Mouse (Mus musculus) midbrain, embryonic 13.5 days (tissue): ENCODE data around the gene Bbs9. TPM values are rescaled to one million over a fixed set of nuclear protein-coding genes. Genes with fewer than 3 reads are reported as not detected.

Source experiments
- ATAC-seq: fragments of 200-750 bp; cut with Nextera tagmentation; 2 replicates; pipeline ENCODE4 v1.8.0; 2017; ENCODE audit warnings: mild to moderate bottlenecking, moderate TSS enrichment, moderate library complexity
- H3K27ac ChIP-seq: fragments of 300-500 bp; sonication (generic); 2 replicates; pipeline ENCODE4 v1.5.1; 2015; ENCODE audit warnings: inconsistent platforms, mild to moderate bottlenecking, moderate library complexity
- H3K27me3 ChIP-seq: fragments of 300-500 bp; sonication (generic); 2 replicates; pipeline ENCODE4 v1.6.1; 2015; ENCODE audit warnings: mild to moderate bottlenecking, inconsistent platforms
- H3K36me3 ChIP-seq: fragments of 300-500 bp; sonication (generic); 2 replicates; pipeline ENCODE4 v1.6.1; 2015; ENCODE audit warnings: mild to moderate bottlenecking, inconsistent platforms
- H3K4me1 ChIP-seq: fragments of 300-500 bp; sonication (generic); replicated peaks from 2 replicates; pipeline ENCODE4 v1.6.1; 2015; ENCODE audit warnings: inconsistent platforms
- H3K4me2 ChIP-seq: fragments of 300-500 bp; sonication (generic); replicated peaks from 2 replicates; pipeline ENCODE4 v1.6.1; 2015; ENCODE audit warnings: moderate library complexity, mild to moderate bottlenecking, inconsistent platforms
- H3K4me3 ChIP-seq: fragments of 300-500 bp; sonication (generic); replicated peaks from 2 replicates; pipeline ENCODE4 v1.5.1; 2015; ENCODE audit warnings: mild to moderate bottlenecking, inconsistent platforms
- H3K9ac ChIP-seq: fragments of 300-500 bp; sonication (generic); replicated peaks from 2 replicates; pipeline ENCODE4 v1.6.1; 2015; ENCODE audit warnings: mild to moderate bottlenecking, inconsistent platforms
- H3K9me3 ChIP-seq: fragments of 300-500 bp; sonication (generic); 2 replicates; pipeline ENCODE4 v1.6.1; 2016; ENCODE audit warnings: mild to moderate bottlenecking, inconsistent platforms
- WGBS: fragments of 180-500 bp; shearing (Covaris S2); methylation state at CpG from one replicate; pipeline ENCODE4 v1.1.7; 2015; 5-methylcytosine and 5-hydroxymethylcytosine counted together
- polyA plus RNA-seq: library from polyadenylated mRNA; unstranded; fragments of >200 nt; fragmentation: Nextera tagmentation; extraction: Ambion mirVana; gene quantifications from 2 replicates; pipeline ENCODE4 v1.2.1, GENCODE M21; 2015

Bbs9 gene
- polyA plus RNA-seq, 1 experiment from 2014 or later: 22.5 TPM

DNA sequence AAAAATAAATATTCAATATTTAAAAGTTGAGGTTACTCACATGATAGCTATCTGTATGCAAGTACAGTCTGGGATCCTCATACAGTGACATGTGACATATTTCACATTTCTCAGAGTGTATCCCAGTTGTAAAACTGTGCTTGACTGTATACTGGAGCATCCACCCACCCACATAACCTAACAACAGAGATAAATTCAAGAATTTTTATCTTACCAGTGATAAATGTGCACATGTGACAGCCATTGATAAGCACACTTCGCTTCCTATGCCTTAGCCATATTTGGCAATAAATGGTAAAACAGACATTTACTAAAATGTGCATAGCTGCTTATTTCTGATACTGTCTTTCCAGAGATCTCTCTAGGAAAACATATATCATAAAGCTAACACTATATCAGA, 330.5 kb downstream of the Bbs9 start:
- Histone ChIP-seq H3K9ac (no peak overlapping the region), H3K27ac (no peak overlapping the region), H3K36me3 (no peaks in the 10 kb centered on the region), H3K4me3 (no peak overlapping the region), H3K9me3 (no peaks in the 10 kb centered on the region), H3K27me3 (no peaks in the 10 kb centered on the region), H3K4me2 (no peak overlapping the region), H3K4me1 (no peaks in the 10 kb centered on the region)
- ATAC-seq: no peak
- 84% methylated on average over 1 of the region's 1 CpGs for WGBS

DNA sequence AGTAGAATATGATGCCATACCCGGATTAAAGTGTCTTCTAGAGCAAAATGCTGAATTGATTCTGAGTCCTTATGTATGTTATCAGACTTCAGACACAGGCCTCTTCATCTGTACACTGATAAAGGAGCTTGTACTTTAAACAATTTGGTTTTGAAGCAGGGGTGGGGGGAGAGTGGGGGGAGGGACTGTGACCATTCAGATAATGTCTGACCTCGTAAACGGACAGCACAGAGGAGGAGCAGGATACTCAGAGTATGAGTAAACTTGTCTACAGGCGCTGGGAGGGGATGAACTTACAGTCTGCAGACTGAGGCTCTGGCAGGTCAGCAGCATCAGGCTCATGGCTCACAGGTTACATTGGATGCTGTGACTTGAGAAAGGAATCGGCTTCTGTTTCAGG, 331.0 kb downstream of the Bbs9 start:
- 81% methylated on average over 5 of the region's 5 CpGs for WGBS
- H3K36me3 ChIP-seq: no peaks in the 10 kb centered on the region
- no peak overlapping the region for H3K9ac ChIP-seq
- no peak for ATAC-seq
- no peaks in the 10 kb centered on the region for H3K9me3 ChIP-seq
- H3K4me2 ChIP-seq: no peak overlapping the region
- H3K27ac ChIP-seq: no peak overlapping the region
- no peaks in the 10 kb centered on the region for H3K27me3 ChIP-seq
- H3K4me3 ChIP-seq: no peak overlapping the region
- no peaks in the 10 kb centered on the region for H3K4me1 ChIP-seq

DNA sequence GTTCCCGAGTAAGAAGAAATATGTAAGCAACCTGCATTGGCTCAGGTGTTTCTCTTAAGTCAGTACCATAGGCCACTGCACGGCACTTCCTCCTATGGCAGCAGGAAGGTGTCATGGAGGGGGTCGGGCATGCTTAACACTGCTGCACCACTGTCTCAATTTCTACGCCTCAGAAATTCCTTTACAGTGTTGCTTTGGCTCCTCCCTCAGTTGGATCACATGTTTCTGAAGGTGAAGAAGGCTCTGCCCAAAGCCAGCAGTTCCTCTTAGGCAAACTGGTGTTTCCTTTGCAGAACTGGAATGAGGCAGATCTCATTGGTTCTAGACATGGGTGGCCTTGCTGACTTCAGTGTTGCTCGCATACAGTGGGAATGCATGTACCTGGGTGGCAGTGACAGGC, 332.2 kb downstream of the Bbs9 start:
- H3K4me3 ChIP-seq: no peak overlapping the region
- 88% methylated on average over 5 of the region's 5 CpGs for WGBS
- no peak overlapping the region for H3K9ac ChIP-seq
- H3K36me3 ChIP-seq: no peaks in the 10 kb centered on the region
- no peak for ATAC-seq
- H3K9me3 ChIP-seq: no peaks in the 10 kb centered on the region
- H3K4me1 ChIP-seq: no peaks in the 10 kb centered on the region
- H3K27ac ChIP-seq: no peak overlapping the region
- no peaks in the 10 kb centered on the region for H3K27me3 ChIP-seq
- H3K4me2 ChIP-seq: no peak overlapping the region

DNA sequence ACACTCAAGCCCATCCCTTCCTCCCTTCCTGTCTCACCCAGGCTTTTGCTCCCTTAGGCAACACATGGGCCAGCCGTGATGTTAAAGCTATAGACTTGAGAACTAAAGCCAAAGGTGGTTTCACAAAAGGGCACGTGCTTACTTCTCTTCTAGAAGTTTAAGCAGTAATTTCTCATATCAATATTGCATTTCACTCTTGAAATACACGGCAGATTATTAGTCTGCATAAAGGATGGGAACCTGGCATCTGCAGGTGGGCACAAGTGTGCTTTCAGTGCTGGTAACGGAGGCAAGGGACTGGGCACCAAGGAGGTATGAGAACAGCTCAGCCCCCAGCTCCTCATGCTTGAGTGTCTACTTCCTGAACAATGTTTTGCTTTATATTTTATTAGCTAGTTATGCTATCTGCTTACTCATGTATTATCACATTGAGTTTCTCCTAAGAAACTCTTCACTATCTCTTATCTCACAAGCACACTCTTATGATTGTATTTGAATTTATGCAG, 334.2 kb downstream of the Bbs9 start:
- Histone ChIP-seq H3K9me3 (no peaks in the 10 kb centered on the region), H3K9ac (no peak overlapping the region), H3K4me2 (no peak overlapping the region), H3K36me3 (no peaks in the 10 kb centered on the region), H3K27me3 (no peaks in the 10 kb centered on the region), H3K27ac (no peak overlapping the region), H3K4me1 (no peaks in the 10 kb centered on the region), H3K4me3 (no peak overlapping the region)
- ATAC-seq: no peak
- WGBS: 91% methylated on average over 4 of the region's 4 CpGs

DNA sequence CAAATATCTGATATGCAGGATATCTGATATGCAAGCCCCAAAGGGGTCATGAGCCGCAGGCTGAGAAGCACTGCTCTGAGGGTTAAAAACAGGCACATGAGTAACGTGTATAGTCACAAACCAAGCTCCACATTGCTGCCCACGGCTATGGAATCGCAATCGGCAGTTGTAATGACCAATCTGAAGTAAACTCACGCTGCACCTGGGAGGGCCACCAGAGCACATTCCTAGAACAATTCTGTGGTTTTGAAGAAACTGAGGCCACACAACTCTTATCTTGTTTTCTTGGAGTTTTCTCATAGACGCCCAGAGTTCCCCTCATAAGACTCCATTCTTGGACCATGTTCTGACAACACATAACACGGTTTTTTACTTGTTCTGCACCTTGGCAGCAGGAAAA, 334.9 kb downstream of the Bbs9 start:
- Histone ChIP-seq H3K27me3 (no peaks in the 10 kb centered on the region), H3K4me2 (no peak overlapping the region), H3K36me3 (no peaks in the 10 kb centered on the region), H3K4me1 (no peaks in the 10 kb centered on the region), H3K4me3 (no peak overlapping the region), H3K9ac (no peak overlapping the region), H3K27ac (no peak overlapping the region), H3K9me3 (no peaks in the 10 kb centered on the region)
- ATAC-seq: no peak
- WGBS: 92% methylated on average over 8 of the region's 8 CpGs

DNA sequence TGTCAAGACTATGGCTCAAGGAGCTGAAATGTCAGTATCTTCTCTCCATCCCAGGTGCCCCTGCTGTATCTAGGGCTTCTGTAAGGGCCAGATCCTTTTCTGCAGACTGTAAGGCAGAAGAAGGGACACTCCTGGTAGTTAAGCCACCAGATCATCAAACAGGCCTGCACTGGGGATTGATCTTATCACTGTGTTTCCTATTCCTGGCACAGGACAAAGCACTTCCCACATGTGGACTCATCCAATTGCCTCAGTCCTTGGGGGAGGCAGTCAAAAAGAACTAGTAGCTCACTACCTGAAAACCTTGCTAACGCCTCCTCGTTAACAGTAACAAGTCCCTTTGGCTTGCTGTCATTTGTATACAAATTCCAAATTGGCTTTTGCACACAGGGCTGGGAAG, 336.4 kb downstream of the Bbs9 start:
- Histone ChIP-seq H3K4me2 (no peak overlapping the region), H3K4me3 (no peak overlapping the region), H3K4me1 (no peaks in the 10 kb centered on the region), H3K27ac (no peak overlapping the region), H3K27me3 (no peaks in the 10 kb centered on the region), H3K9ac (no peak overlapping the region), H3K36me3 (no peaks in the 10 kb centered on the region), H3K9me3 (no peaks in the 10 kb centered on the region)
- no peak for ATAC-seq
- 96% methylated on average over 2 of the region's 2 CpGs for WGBS

DNA sequence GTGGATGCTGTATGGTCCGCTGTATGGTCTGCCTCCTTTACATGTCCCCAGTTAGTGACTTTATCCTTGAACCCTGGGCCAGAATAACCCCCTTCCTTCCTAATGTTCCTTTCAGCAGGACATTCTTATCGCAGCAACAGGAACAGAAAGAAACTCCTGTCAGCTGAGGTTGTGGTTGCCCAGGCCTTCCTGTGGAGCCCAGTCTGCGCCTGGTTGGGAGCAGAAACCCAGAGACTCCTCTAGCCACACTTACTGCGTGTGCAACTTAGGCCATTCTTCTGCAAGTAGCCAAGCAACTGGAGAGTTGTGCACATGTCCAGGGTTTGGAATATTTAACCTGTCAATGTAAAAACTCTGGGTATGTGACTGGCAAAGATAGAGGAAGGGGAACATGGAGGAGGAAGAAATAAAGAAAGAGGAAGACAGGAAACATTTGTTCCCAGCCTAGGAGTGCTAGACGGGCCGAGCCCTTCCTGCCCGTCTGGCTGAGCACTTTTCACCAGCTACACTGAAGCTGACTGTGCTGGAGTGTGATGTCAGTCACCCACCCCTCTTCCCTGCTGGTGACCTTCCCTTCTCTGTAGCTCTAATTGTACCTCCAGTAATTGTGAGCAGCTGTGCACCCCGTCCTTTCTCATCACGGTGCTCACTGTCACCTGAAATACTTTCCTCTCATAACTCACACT, 339.0 kb downstream of the Bbs9 start:
- 73% methylated on average over 9 of the region's 9 CpGs for WGBS
- ATAC-seq: 0 out of 2 replicates have a peak, but pooled peaks have one; percentile 50
- Histone ChIP-seq H3K4me3 (no peak overlapping the region), H3K36me3 (no peaks in the 10 kb centered on the region), H3K4me2 (no peak overlapping the region), H3K27me3 (no peaks in the 10 kb centered on the region), H3K4me1 (no peaks in the 10 kb centered on the region), H3K27ac (no peak overlapping the region), H3K9ac (no peak overlapping the region), H3K9me3 (no peaks in the 10 kb centered on the region)

DNA sequence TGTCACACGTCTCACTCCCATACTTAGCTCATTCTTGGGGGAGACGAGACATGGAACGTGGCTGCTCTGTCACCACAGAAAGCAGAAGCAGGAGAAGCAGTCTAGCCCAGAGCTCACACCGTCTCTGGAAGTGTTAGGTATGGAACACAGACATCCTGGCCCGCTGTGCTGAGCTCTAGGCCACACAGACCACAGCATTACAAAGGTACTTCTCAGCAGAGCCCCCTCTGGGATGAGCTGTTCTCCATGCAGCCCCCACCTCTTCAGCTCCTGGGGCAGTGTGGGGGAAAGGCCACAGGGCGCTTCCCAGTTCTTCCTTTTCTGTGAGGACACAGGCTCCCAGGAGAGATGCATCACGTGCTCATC, 339.6 kb downstream of the Bbs9 start:
- Histone ChIP-seq H3K36me3 (no peaks in the 10 kb centered on the region), H3K27me3 (no peaks in the 10 kb centered on the region), H3K9me3 (no peaks in the 10 kb centered on the region), H3K9ac (no peak overlapping the region), H3K4me3 (no peak overlapping the region), H3K27ac (no peak overlapping the region), H3K4me1 (no peaks in the 10 kb centered on the region), H3K4me2 (no peak overlapping the region)
- ATAC-seq: 0 out of 2 replicates have a peak, but pooled peaks have one; percentile 40
- 65% methylated on average over 7 of the region's 7 CpGs for WGBS

DNA sequence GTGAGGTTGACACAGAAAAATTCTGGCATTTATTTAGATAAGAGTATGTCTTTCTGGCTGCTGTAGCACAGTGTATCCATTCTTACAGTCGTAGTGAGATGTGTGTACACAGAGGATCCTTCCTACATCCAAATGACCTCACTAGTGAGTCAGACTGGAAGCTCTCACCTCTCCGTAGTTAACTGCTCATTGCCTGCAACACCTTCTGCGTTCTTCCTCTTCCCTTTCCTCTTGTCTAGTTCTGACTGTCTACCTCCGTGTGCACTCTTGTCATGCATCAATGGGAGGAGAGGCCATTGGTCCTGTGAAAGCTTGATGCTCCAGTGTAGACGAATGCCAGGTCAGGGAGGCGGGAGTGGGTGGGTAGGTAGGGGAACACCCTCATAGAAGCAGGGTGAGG, 344.0 kb downstream of the Bbs9 start:
- H3K9ac ChIP-seq: no peak overlapping the region
- H3K4me1 ChIP-seq: peaks cover 4% of the 10 kb centered on the region
- no peak overlapping the region for H3K4me2 ChIP-seq
- no peak overlapping the region for H3K4me3 ChIP-seq
- no peaks in the 10 kb centered on the region for H3K9me3 ChIP-seq
- no peak overlapping the region for H3K27ac ChIP-seq
- no peaks in the 10 kb centered on the region for H3K27me3 ChIP-seq
- no peaks in the 10 kb centered on the region for H3K36me3 ChIP-seq
- ATAC-seq: no peak
- 91% methylated on average over 6 of the region's 6 CpGs for WGBS

DNA sequence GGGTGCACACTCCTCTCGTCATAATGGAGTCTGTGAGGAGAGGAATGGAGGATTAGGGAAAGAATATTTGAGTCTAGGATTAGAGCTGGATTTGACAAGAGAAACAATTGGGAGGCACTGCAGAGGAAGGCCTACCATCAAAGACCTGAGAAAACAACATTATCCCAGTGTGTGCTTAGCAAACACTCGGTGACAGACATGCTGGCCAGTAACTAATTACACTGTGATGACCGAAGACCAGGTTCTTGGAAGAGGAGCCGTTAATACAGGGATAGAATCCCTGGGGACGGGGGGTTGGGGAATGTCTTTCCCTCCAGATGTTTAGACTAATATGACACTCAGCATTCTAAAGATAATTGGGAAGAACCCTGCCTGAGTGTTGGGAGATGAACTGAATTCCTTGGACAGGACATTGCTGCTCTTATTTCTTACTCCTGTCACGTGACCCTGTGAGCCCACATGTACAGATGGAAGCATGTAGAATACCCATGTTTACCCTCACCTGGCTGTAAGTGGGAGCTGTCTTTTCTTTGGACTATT, 345.2 kb downstream of the Bbs9 start:
- 0 out of 2 replicates have a peak, but pooled peaks have one; percentile 25 for ATAC-seq
- no peak overlapping the region for H3K27ac ChIP-seq
- 21% methylated on average over 6 of the region's 6 CpGs for WGBS
- H3K9me3 ChIP-seq: no peaks in the 10 kb centered on the region
- no peaks in the 10 kb centered on the region for H3K36me3 ChIP-seq
- no peak overlapping the region for H3K9ac ChIP-seq
- H3K4me3 ChIP-seq: no peak overlapping the region
- no peaks in the 10 kb centered on the region for H3K27me3 ChIP-seq
- H3K4me2 ChIP-seq: no peak overlapping the region
- peaks cover 12% of the 10 kb centered on the region for H3K4me1 ChIP-seq

DNA sequence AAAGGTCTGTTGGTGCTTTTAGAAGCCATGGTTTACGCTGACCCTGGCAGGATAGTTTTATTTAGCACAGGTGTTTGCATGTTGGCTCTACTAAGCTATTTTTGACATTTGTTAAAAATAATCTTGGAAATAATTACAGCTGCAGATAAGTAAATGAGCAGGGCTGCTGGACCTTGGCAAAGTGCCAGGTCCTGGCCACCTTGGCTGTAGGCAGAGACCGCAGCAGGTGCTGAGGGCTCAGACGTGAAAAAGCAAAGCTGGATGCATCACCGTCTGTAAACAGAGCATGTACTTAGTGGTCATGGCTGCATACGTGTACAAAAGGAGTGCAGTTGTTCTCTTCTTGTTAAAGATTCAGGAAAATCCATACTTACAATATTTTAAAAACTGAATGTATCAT, 347.3 kb downstream of the Bbs9 start:
- ATAC-seq: no peak
- WGBS: 74% methylated on average over 5 of the region's 5 CpGs
- no peak overlapping the region for H3K4me2 ChIP-seq

DNA sequence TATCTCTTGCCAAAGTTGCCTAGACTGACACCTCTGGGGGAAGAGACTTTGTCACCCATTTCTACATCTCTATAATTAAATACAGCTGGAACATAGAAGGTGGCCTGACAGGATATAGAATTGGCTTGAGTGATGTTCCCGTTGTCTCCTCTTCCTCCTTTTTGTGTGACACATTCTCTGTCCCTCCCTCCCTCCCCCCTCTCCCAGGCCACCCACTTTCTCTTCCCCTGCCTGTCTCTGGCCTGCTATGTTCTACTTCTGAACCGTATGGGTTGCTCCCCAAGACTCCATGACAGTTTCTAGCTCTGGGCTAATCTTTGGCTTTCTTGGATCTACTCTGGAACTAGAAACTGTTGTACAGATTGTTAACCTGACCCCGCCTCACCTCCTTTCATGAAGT, 348.3 kb downstream of the Bbs9 start:
- H3K36me3 ChIP-seq: no peaks in the 10 kb centered on the region
- no peak for ATAC-seq
- WGBS: 59% methylated on average over 3 of the region's 3 CpGs
- H3K4me3 ChIP-seq: no peak overlapping the region
- H3K4me2 ChIP-seq: no peak overlapping the region
- H3K9ac ChIP-seq: no peak overlapping the region
- H3K9me3 ChIP-seq: no peaks in the 10 kb centered on the region
- H3K27ac ChIP-seq: no peak overlapping the region
- peaks cover 12% of the 10 kb centered on the region for H3K4me1 ChIP-seq
- no peaks in the 10 kb centered on the region for H3K27me3 ChIP-seq

More for the DNA sequence above, 347.3 kb downstream of the Bbs9 start:
- no peaks in the 10 kb centered on the region for H3K9me3 ChIP-seq
- H3K36me3 ChIP-seq: no peaks in the 10 kb centered on the region
- peaks cover 12% of the 10 kb centered on the region for H3K4me1 ChIP-seq
- H3K27me3 ChIP-seq: no peaks in the 10 kb centered on the region
- no peak overlapping the region for H3K4me3 ChIP-seq
- no peak overlapping the region for H3K9ac ChIP-seq
- H3K27ac ChIP-seq: no peak overlapping the region

DNA sequence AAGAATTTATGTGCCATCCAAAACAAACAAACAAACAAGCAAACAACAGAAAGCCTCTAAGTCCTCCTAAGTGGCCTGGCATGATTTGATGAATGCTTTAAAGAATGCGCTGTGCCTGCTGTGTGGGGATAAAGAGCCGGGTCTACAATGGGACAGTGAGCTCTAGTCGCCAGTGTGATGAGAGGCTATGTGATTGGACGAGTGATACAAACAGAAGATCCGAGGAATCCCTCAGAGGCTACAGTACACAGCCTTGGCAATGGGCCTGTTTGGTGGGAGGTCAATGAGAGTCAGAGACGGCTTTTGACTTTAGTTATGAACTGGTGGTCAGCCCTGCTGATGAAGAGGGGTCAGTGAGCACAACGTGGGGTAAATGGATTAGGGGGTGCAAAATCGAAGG, 349.4 kb downstream of the Bbs9 start:
- WGBS: 15% methylated on average over 8 of the region's 8 CpGs
- Histone ChIP-seq H3K4me1 (peaks cover 20% of the 10 kb centered on the region), H3K36me3 (no peaks in the 10 kb centered on the region), H3K9me3 (no peaks in the 10 kb centered on the region), H3K27me3 (no peaks in the 10 kb centered on the region), H3K4me2 (no peak overlapping the region), H3K9ac (no peak overlapping the region), H3K27ac (no peak overlapping the region), H3K4me3 (no peak overlapping the region)
- ATAC-seq: peak; percentile 41; the same call in 1 of the 2 replicates
